Mouse (Mus musculus) stomach, postnatal 0 days (tissue): ENCODE data around the gene Dctn3.

Experiments used
- CTCF ChIP-seq: IDR thresholded peaks from 2 replicates; pipeline ENCODE4 v1.5.1; 2016; ENCODE audit warnings: antibody characterized with exemption, low read depth, mild to moderate bottlenecking, moderate library complexity
- EP300 ChIP-seq: optimal IDR thresholded peaks from 2 replicates; pipeline ENCODE3; 2016; ENCODE audit warnings: antibody characterized with exemption

- TF ChIP-seq CTCF (no peak), EP300 (no peak)
These were observed 57.8 kb downstream of the Dctn3 start for GRCm38 (mm10) chr4:41665009-41665675.
